Mouse (Mus musculus) brain, embryonic 14.5 days (tissue): ENCODE data around the gene Fstl3. TPM values are rescaled to one million over a fixed set of nuclear protein-coding genes. Genes with fewer than 3 reads are reported as not detected.

Experiments
- DNase-seq: peaks from one replicate; pipeline ENCODE4 v3.0.0-alpha.2; 2011; ENCODE audit warnings: low read depth
- CTCF ChIP-seq: fragments of 200-500 bp; IDR thresholded peaks from 2 replicates; pipeline ENCODE4 v1.5.1; 2012; ENCODE audit warnings: inconsistent platforms, mild to moderate bottlenecking, moderate library complexity, borderline replicate concordance; ENCODE audit not compliant: insufficient read depth, insufficient read length; ENCODE audit errors: extremely low read depth
- POLR2A ChIP-seq: fragments of 200-500 bp; IDR thresholded peaks from 2 replicates; pipeline ENCODE4 v1.6.1; 2012; ENCODE audit warnings: mild to moderate bottlenecking, inconsistent platforms, borderline replicate concordance; ENCODE audit not compliant: poor library complexity, insufficient read depth, insufficient read length, severe bottlenecking; ENCODE audit errors: extremely low read depth
- polyA plus RNA-seq: library from polyadenylated mRNA; depleted of rRNA; stranded (reverse); fragments of >200 nt; gene quantifications from 2 replicates; pipeline ENCODE4 v1.2.3, GENCODE M21; 2012

The Fstl3 gene
- polyA plus RNA-seq, 1 experiment = 2.2 TPM

- DNase-seq = no peak
- TF ChIP-seq CTCF = no peak
- TF ChIP-seq POLR2A = no peak
Observed at GRCm38 (mm10) chr10:79766001-79766507, 11.0 kb upstream of the Fstl3 start.

DNA sequence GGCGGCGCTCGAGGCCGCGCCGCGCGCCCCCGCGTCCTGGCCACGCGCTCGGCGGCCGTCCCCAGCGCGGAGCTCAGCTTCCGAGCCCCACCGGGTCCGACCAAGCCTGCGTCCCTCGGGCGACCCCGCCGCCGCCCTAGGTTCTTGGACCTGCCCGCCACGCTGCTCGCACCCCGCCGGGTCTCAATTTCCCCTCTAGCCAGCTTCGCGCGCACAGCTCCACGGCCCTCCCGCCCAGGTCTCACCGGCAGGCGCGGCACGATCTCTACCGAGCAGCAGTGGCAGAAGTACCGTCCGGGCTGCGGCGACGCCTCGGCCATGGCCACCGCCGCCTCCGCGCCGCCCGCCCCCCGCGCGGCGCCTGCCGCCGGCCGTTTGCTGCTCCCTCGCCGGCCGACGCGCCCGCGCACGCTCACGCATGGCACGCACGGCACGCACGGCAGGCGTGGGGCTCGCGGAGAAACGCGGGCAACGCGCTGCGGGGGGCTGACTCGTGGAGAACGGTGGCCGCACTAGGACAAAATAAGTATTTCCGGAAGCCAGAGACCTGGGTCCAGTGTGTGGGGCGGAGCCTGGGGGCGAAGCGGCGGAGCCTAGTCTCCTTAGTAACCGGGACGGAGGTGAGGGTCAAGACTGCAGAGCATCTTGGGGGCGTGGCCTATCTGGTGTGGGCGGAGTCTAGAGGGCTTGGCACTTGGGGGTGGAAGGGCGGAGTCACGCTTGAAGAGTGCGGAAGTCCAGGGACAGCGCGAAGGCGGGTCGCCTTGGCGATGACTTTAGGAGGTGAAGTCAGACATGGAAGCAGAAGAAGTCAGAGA, 10.4 kb upstream of the Fstl3 start, which contains the start of gene Rnf126:
Rnf126 (minus strand) TSS at position 445 of the 818 bp plus-strand sequence.
- peak; percentile 99 for DNase-seq
- TF ChIP-seq POLR2A (peak; percentile 67; the same call in 1 of the 2 replicates), CTCF (no peak)

DNA sequence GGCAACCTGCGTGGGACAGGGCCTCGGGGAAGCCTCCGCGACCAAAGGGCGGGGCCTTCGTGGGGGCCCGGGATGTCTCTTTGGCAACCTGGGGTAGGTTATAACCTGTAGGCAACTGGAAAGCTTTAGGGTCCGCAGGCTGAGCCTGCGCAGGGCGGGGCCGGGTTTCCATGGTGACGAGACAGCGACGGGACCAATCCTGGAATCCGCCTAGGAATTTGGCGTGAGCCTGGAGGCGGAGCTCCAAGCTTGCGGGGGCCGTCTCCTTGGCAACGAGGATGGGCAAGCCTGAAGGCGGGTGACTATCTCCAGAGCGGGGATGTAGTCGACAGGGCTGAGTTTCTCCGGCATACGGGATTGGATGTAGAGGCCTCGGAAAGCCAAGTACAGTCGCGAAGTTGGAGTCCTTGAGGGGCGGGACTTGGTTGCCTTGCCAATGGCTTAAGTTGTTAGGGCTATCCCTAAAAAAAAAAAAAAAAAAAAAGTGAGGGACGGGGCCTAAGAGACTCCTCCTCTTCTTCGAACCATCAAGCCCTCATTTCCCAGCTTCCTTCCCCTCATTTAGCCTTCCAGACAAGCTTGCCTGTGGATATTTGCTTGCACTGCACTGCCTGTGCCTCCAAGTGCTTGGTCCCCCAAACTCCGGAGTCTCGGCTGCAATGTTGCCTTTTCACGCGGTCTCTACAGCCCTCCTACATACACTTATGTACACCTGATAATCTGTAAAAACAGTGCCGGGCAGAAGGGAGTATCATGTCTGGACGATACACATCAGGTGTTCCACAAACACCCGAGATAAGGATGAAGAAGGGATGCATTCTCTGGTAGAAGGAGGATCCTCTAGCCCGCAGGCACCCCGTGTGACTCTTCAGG, 9.5 kb upstream of the Fstl3 start:
- peak; percentile 98 for DNase-seq
- TF ChIP-seq POLR2A = no peak
- TF ChIP-seq CTCF = no peak

DNA sequence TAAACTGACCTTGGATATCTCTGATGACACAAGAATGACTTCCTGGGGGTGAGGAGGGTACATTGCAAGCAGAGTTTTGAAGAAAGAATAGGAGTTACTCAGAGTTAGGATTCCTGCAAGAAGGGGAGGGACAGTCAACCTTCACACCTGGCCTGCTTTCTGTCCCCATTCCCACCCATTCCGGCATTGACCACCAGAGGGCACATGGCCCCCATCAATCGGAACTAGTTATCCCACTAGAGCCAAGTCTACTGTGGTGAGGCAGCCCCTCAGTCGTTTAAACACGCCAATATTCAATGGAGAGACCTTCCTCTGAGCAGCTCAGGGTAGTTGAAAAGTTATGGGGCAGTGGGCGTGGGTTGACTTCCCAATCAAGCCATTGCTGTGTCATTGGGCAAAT, 8.7 kb upstream of the Fstl3 start:
- DNase-seq = peak; percentile 82
- TF ChIP-seq POLR2A = no peak
- peak; percentile 96 for TF ChIP-seq CTCF

GRCm38 (mm10) chr10:79769329-79769728, 7.7 kb upstream of the Fstl3 start:
- TF ChIP-seq POLR2A = no peak
- no peak for TF ChIP-seq CTCF
- no peak for DNase-seq

DNA sequence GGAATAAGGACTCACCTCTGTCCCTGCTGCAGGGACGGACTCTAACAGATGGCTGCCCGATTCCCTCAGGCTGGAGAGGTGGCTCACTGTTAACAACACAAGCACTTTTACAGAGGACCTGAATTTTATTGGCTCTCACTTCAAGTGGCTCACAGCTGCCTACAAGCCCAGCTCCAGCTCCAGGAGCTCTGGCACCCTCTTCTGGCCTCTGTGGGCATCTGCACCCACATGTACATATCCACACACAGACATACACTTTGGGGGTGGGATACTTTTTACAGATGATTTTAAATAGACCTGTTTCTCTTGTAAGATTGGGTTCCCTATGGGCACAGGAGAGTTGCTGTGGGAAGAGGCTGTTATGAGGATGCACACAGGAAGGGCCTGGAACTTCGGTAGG, 4.8 kb upstream of the Fstl3 start:
- 0 out of 2 replicates have a peak, but pooled peaks have one; percentile 3 for TF ChIP-seq CTCF
- TF ChIP-seq POLR2A = no peak
- DNase-seq = no peak

- TF ChIP-seq CTCF (no peak), POLR2A (no peak)
- no peak for DNase-seq
Observed at GRCm38 (mm10) chr10:79773208-79773607, 3.9 kb upstream of the Fstl3 start.

GRCm38 (mm10) chr10:79774486-79775279, 2.4 kb upstream of the Fstl3 start:
- DNase-seq = no peak
- peak; percentile 25; the same call in 1 of the 2 replicates for TF ChIP-seq CTCF
- no peak for TF ChIP-seq POLR2A

DNA sequence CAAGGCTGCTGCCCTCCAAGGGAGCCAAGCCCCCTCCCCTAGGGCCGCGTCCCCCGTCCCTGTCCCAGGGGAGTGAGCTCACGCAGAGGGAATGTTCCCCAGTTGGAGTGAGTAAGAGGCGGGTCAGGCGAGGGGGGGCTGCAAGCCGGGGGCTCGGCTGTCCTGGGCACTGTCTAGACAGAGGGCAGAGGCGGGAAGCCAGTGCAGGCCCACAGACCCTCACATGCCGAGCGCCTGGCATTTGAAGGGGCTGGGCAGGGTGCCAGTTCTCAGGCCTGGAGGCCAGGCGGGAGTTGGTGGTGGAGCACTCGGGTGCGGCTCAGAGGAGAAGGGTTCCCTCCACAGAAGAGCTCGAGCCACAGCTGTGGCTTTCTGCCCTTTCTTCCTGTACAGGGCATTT, 934 bp downstream of the Fstl3 start:
- TF ChIP-seq CTCF (no peak), POLR2A (no peak)
- DNase-seq = peak; percentile 77

- TF ChIP-seq POLR2A (no peak), CTCF (no peak)
- no peak for DNase-seq
Observed at GRCm38 (mm10) chr10:79779193-79779592, 2.1 kb downstream of the Fstl3 start.
